Mouse (Mus musculus) adrenal gland, adult 10 weeks (tissue): ENCODE measurements around the gene Ms4a15. TPM values are rescaled to one million over a fixed set of nuclear protein-coding genes. Genes with fewer than 3 reads are reported as not detected.

Experiments used
- polyA plus RNA-seq: library from polyadenylated mRNA; stranded (reverse); fragments of 350-450 nt; fragmentation: Illumina TruSeq; extraction: RNeasy Lipid Tissue Mini Kit (QIAGEN cat#74804); gene quantifications from one replicate; pipeline ENCODE4 v1.2.3, GENCODE M21; 2014; ENCODE audit warnings: low read depth, low replicate concordance

The Ms4a15 gene
- polyA plus RNA-seq, result not detected

GRCm38 (mm10) chr19:10993150-10993549, at the start of gene Ms4a15:
TSS of gene Ms4a15 (minus strand) at chr19:10993250.

DNA sequence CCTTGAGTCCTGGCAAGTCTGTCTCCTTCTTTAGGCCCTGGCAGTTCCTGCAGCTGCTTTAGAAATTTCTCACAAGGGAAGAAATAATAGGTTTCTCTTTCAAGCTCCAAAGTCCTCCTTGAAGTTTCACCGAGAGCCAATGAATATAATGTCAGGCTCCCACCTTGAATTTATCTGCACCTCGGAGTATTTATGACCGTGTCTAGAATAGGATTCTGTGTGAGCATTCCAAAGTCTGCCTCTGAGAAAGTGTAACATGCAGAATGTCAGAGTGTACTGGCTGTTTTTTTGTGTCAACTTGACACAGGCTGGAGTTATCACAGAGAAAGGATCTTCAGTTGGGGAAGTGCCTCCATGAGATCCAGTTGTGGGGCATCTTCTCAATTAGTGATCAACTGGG, 24.8 kb upstream of the Ms4a15 start, which contains the start of gene Ms4a18:
Ms4a18 (minus strand) TSS at position 141 of the 400 bp plus-strand sequence.

DNA sequence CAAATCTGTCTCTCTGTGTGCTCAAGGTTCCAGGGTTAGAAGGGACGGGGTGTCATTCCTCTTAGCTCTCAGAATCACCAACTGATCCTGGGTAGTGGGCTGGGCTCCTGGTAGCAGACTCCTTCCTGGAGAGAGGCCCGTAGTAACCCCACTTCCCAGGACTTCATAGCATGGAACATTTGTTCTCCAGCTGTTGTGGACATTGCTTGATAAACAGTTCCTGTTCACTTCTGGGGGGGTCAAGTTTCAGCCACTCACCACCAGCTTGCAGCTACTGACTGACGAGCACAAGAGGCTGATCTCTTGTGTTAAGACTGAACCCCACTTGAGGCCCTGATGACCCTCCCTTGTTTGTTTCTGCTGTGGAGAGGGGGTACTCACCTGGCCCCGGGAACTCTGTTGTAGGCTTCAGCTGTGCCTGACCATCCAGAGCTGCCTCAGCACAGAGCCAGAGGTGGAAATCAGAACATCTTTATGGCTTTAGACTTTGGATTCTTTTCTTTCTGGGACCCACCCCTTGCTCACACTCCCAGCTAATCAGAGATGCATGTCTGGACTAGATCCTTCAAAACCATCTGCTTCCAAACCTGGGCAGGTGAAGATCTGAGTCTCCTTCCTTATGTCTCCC, 18.7 kb downstream of the Ms4a15 start, which contains the start of gene Ms4a10:
Ms4a10 (minus strand) TSS at position 433 of the 628 bp plus-strand sequence.

DNA sequence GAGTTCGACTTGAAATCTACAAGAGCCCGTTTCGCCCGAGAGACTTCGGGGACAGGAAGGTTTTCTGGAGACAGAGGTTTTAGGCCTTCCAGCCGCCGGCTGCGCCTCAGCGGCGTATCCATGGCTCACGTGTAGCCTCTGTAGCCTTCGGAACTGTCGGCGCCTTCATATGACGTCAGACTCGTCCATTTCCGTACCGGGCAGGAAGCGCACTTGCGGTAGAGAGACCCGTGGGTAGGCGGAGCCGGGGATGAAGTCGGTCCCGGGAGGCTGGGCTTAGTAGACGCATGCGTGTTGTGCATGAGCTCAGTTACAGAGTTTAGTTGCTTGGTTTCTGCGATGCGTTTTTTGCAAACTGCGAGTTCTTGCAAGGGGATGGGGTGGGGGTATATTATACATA, 43.9 kb downstream of the Ms4a15 start, which contains the start of gene Ccdc86:
Ccdc86 (minus strand) TSS at position 155 of the 400 bp plus-strand sequence.

GRCm38 (mm10) chr19:10937110-10937563, 55.9 kb downstream of the Ms4a15 start, which contains the start of gene Ptgdr2:
TSS of gene Ptgdr2 (plus strand) at chr19:10937160.

Other genes with a start within 250 kb of the Ms4a15 start
- gene Cd6, start 163.2 kb downstream of the Ms4a15 start, polyA plus RNA-seq, result not detected
- 1.0 TPM for gene Slc15a3, start 153.5 kb downstream of the Ms4a15 start, polyA plus RNA-seq
- gene Tmem132a, start 123.3 kb downstream of the Ms4a15 start, polyA plus RNA-seq, result not detected
- gene Tmem109, start 111.2 kb downstream of the Ms4a15 start, polyA plus RNA-seq, result 7.3 TPM
- 81.8 TPM for gene Prpf19, start 98.0 kb downstream of the Ms4a15 start, polyA plus RNA-seq
- not detected for gene Zp1, start 72.6 kb downstream of the Ms4a15 start, polyA plus RNA-seq
- gene Ptgdr2, start 56.1 kb downstream of the Ms4a15 start, polyA plus RNA-seq, result not detected
- 3.3 TPM for gene Ccdc86, start 44.0 kb downstream of the Ms4a15 start, polyA plus RNA-seq
- gene Ms4a10, start 18.6 kb downstream of the Ms4a15 start, polyA plus RNA-seq, result 4.1 TPM
- gene Ms4a18, start 24.8 kb upstream of the Ms4a15 start, polyA plus RNA-seq, result not detected
- gene Ms4a8a, start 87.9 kb upstream of the Ms4a15 start, polyA plus RNA-seq, result 0.93 TPM
- not detected for gene 1700017D01Rik, start 137.6 kb upstream of the Ms4a15 start, polyA plus RNA-seq
- gene 1700025F22Rik, start 172.1 kb upstream of the Ms4a15 start, polyA plus RNA-seq, result not detected
- gene Ms4a13, start 203.5 kb upstream of the Ms4a15 start, polyA plus RNA-seq, result not detected
- gene Ms4a12, start 239.2 kb upstream of the Ms4a15 start, polyA plus RNA-seq, result not detected